Mouse (Mus musculus) cerebellum, adult (tissue): ENCODE data around the gene Smpdl3b.
"Not testable (repeated sequence)": the region's sequence is repeated elsewhere in the genome, so short reads cannot be mapped to it uniquely, and the experiment has no call there.

Source experiments
- ATAC-seq: cut with Nextera tagmentation; 2 replicates; pipeline ENCODE4 v1.9.2; 2017; ENCODE audit warnings: mild to moderate bottlenecking, moderate library complexity, mixed read lengths; ENCODE audit not compliant: insufficient number of reproducible peaks, low FRiP score, low TSS enrichment

Gene Smpdl3b

DNA sequence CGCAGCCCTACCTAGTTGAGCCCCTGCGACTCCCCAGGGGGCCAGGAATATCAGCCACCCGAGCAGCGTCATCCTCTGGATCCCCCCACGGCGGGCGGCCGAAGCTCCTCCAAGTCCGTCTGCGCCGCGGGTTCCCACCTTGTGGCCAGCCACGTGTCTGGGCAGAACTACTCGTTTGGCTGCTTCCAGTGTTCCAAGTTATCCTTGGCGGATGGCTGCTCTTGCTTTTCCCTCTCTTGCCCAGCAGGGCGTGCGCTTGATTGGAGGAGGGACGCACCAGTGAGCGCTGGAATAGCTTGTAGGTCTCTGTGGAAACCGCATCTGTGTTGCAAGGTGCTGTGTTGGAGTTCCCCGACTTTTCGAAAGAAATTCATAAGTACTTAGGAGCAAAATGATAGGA is at the start of gene Smpdl3b:
TSS of gene Smpdl3b (minus strand) at position 279 of the 400 bp plus-strand sequence.
- ATAC-seq: no peak; the same call in 1 of the 2 replicates

- no peak for ATAC-seq
Measured at GRCm38 (mm10) chr4:132806620-132807191, 49.7 kb upstream of the Smpdl3b start.

GRCm38 (mm10) chr4:132805599-132806197 is 48.6 kb upstream of the Smpdl3b start:
- ATAC-seq: no peak

DNA sequence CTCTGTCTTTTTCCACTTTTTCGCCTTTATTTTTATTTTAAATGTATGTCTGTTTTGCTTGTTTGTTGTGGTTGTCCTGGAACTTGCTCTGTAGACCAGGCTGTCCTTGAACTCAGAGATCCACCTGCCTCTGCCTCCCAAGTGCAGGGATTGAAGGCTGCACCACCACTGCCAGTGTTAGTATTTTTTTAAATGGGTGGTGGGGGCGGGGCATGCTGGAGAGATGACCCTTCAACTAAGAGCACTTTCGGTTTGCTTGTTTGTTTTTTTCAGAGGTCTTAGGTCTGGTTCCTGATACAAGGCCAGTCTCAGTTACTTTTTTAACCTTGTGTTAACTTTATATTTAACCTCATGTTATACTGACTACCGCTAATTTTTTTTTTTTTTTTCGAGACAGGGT is 48.1 kb upstream of the Smpdl3b start:
- ATAC-seq: no peak

DNA sequence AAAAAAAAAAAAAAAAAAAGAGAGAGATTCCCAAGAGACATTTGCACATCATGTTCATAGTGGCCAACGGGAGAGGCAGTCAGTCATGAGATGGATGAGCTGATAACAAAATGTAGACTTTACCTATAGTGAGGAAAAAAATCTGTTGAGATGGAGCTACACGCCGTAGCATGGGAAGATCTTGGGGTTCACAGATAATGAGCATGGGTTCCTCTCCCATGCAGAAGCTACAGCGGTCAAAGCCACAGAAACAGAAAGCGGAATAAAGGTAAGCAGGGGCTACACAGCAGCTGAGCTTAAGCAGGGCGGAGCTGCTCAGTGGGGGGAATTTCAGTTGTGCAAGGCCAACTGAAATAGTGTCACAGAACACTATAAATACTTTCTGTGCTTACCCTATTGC is 47.3 kb upstream of the Smpdl3b start:
- no peak for ATAC-seq

DNA sequence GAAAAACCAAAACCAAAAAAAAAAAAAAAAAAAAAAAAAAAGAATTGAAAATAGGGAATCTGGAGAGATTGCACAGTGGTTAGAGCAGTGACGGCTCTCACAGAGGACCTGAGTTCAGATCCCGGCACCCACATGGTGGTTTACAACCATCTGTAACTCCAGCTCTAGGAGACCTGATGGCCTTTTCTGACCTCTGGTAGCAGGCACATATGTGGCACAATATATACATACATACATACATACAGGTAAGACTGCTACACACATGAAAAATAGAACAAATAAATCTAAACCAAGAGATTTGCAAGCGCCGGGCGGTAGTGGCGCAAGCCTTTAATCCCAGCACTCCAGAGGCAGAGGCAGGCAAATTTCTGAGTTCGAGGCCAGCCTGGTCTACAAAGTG is 46.8 kb upstream of the Smpdl3b start:
- no peak for ATAC-seq

DNA sequence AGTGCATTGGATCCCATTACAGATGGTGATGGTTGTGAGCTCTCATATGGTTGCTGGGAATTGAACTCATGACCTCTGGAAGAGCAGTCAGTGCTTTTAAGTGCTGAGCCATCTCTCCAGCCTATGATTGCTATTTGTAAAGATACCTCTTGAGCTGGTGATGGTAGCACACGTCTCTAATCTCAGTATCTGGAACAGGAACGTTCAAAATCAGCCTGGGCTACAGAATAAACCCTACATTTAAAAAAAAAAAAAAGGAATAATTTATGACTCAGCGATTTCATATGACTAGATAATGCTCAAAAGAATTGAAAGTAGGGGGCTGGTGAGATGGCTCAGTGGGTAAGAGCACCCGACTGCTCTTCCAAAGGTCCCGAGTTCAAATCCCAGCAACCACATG is 46.2 kb upstream of the Smpdl3b start:
- no peak for ATAC-seq

GRCm38 (mm10) chr4:132802171-132802637 is 45.2 kb upstream of the Smpdl3b start:
- ATAC-seq: no peak

DNA sequence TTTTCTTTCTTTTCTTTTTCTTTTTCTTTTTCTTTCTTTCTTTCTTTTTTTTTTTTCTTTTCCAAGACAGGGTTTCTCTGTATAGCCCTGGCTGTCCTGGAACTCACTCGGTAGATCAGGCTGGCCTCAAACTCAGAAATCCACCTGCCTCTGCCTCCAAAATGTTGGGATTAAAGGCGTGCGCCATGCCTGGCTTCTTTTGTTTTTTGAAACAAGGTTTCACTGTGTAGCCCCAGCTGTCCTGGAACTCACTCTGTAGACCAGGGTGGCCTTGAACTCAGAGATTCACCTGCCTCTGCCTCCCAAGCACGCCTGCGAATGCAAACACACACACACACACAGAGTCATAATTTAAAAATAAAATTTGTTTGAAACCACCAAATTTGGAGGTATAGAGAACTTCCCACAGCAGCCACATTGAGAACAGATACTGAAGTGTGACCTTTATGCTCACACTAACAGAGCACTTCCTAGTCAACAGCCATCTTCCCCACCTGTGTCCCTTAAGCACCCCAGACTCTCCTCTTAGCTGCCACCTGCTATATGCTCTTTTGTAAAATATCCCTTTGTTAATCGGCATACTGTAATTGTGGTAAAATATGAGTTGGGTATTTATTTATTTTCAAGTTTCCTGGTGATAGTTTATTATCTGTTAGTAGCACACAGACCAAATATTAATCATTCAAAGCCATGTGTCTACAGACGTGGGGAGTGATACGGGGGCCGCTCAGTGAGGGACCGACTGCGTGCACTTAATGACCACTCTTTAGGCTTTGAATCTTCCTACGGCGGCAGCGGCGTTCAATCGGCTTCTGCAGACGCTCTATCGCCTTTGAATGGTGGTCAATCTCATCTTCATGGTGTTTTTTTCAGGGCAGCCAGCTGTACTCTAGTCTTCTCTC is 44.4 kb upstream of the Smpdl3b start:
- no peak for ATAC-seq

DNA sequence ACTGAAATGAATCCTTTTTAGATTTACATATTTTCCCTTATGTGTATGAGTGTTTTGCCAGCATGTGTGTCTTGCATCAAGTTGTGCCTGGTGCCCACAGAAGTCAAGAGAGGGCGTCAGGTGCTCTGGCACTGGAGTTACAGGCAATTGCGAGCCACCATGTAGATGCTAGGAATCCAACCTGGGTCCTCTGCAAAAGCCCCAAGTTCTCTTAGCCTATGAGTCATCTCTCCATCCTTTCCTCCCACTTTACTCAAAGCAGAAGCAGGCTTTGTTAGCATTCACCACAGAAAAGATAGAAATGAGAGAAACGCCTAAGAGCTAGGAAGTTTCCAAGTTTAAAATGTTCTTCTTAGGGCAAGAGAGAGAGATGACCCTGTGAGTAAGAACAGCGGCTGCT is 42.8 kb upstream of the Smpdl3b start:
- no peak for ATAC-seq

DNA sequence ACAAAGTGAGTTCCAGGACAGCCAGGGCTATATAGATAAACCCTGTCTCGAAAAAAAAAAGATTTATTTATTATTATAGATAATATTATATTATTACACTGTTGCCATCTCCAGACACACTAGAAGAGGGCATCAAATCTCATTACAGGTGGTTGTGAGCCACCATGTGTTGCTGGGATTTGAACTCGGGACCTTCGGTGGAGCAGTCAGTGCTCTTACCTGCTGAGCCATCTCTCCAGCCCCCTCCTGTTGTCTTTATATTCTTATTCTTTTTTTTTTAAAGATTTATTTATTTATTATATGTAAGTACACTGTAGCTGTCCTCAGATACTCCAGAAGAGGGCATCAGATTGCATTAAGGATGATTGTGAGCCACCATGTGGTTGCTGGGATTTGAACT is 41.6 kb upstream of the Smpdl3b start:
- not testable (repeated sequence) for ATAC-seq

DNA sequence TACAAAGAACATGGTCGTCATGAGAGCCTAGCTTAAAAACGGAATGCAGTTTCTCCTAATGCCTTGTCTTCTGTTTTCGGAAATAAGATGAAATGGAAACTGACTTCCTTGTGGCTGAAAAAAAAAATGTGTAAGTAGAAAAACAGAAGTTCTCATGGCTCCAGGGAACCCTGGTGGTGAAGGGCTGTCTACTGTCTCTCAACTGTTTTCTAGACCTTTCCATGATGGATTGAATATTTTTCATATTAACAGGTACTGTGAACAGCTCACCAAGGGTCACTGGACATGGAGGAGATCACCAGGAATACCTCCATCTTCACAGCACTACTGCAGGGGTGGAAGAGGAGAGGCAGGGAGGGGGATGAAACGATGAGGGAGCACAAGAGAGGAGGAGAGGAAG is 41.0 kb upstream of the Smpdl3b start:
- no peak for ATAC-seq

DNA sequence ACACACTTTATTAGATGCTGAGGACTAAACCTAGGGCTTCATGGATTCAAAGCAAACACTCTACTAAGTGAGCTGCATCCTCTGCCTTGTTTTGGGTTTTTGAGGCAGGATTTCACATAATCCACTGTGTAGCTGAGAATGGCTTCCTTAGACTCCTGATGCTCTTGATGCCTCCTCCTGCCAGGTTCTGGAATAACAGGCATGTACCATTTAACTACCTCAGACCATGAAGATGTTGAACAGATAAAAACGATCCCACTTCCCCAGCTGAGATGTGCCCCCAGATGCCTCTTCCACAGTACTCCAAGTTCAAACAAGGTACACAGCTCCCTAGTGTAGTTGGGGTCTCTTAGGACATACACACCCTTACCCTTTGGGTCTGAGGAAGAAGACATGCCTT is 40.4 kb upstream of the Smpdl3b start:
- ATAC-seq: no peak

- no peak for ATAC-seq
Measured at GRCm38 (mm10) chr4:132796196-132796886, 39.3 kb upstream of the Smpdl3b start, which contains the start of gene Themis2. Gene Themis2, minus strand, starts transcription at chr4:132796387.

DNA sequence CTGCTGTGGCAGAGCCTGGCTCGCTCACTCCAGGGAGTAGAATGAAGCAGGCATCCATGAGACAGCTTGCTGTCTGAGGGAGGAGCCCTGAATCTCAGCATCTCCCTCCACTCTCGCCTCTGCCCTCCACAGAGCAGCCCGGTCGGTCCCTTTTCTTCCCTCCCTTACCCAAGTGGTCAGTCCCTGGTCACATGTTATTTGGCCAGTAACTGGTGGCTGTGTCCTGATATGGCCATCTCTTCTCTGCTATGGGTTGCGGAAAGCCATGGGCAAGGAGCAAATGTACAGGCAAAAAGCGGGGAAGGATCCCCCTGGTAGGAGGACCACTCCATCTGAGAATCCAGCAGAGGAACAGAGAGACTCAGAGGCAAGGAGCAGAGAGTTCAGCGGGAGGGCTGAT is 38.1 kb upstream of the Smpdl3b start:
- ATAC-seq: no peak

GRCm38 (mm10) chr4:132794760-132795159 is 37.7 kb upstream of the Smpdl3b start:
- ATAC-seq: no peak

GRCm38 (mm10) chr4:132794028-132794427 is 37.0 kb upstream of the Smpdl3b start:
- ATAC-seq: no peak

DNA sequence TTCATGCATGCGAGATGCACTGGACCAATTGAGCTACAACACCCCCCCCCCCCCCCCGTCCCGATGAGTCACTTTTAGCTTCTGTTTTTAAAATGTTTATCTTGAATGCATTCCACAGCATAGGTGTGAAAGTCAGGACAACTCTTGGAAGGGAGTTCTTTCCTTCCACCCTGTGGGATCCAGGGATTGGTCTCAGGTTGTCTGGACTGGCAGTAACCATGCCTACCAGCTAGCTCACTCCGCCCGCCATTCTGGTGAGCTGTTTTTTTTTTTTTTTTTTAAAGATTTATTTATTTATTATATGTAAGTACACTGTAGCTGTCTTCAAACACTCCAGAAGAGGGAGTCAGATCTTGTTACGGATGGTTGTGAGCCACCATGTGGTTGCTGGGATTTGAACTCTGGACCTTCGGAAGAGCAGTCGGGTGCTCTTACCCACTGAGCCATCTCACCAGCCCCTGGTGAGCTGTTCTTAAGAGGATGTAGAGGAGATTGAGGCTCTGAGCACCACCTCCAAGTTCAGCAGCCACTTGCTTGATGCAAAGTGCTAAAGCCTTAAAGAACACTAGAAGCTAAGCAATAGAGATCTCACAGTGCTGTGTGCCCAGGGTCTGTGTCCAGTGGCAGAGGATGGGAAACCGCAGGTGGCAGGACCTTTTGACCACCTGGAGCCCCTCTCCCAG is 36.4 kb upstream of the Smpdl3b start:
- ATAC-seq: not testable (repeated sequence)

GRCm38 (mm10) chr4:132789731-132790130 is 32.7 kb upstream of the Smpdl3b start:
- ATAC-seq: no peak

- no peak for ATAC-seq
Measured at GRCm38 (mm10) chr4:132785228-132785627, 28.2 kb upstream of the Smpdl3b start.
